Mouse (Mus musculus): ENCODE results near the gene Myb.

Gene Myb

GRCm38 (mm10) chr10:21160537-21161358, at the start of gene Myb:
Gene Myb, minus strand, starts transcription at chr10:21160984.
- peak; percentile 38 for DNase-seq

DNA sequence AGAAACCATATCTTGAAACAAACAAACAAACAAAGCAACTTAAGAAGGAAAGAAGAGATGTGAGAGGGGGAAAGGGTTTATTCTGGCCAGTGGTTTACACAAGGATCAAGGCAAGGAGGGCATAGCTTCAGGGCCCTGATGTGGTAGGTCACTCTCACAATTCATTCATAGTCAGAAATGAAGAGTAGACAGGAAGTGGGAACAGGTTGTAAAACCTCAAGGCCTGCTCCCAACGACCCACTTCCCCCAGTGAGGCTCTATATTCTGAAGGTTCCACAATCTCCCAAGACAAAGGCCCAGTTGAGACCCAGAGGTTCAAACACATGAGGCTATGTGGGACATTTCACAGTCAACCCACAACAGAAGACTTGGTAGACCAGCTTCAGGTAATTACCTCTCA, 46.6 kb upstream of the Myb start:
- no peak for DNase-seq

DNA sequence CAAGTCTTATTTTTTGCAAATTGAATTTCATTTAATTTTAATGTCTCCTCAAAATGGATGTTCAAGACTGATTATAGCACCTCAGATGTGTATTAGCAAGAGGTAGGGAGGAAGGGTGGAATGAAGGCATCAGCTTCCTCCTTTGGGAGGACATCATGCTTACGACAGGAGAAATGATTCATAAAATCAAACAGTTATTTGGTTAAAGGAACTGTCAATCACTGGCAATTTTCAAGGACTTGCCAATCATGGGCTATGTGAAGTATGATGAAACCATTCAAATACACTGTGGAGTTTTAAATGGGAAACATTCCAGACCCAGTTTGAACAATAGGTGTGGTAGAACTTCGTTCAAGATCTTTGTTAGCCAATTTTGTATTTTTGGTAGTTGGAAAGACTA, 45.4 kb upstream of the Myb start:
- DNase-seq: no peak

DNA sequence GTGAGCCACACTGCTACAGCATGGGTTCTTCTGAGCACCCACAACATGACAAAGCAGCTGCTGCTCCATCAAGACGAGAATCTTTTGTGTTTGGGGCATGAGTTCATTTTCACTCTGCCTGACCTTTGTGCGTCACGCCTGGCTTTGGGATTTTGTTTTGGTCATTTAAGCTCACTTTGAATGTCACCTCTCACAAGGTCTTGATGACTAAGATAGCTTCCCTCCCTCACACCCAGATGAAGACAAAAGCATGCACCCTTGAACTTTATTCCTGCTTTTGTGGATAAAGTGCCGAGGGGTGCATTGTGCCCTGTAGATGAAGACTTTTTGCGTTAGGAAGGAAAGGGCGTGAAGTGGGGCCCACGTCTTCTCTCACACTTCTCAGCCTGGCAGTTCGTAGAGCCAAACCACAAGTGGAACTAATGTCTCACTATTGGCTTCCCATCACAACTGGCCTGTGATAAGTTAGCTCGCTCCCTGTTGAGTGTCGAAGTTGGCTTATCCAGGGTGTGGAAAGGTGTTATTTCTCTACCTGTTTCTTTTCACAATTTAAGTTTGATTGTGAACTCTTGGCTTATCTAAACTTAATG, 43.8 kb upstream of the Myb start:
- no peak for DNase-seq

GRCm38 (mm10) chr10:21203886-21204285, 43.1 kb upstream of the Myb start:
- DNase-seq: no peak

DNA sequence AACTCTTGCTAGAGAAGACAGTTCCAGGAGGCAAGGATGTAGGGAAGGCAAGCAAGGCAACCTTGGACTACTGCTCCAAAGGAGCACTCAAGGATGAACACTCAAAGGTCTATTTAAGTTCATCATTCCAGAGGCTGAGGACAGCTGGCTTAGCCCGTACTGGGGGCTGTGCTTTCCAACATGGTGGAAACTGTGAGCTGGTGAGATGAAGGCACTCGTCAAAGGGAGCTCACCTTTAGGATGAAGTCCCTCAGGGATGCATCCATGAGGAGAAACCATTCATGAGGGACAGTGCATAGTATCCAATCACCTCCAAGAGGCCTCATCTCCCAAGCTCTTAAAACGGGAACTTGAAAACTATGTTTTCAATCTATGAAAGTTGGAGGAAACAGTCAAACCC, 42.7 kb upstream of the Myb start:
- no peak for DNase-seq

GRCm38 (mm10) chr10:21200761-21201160, 40.0 kb upstream of the Myb start:
- no peak for DNase-seq

- DNase-seq: no peak
Observed at GRCm38 (mm10) chr10:21200322-21200721, 39.5 kb upstream of the Myb start.

DNA sequence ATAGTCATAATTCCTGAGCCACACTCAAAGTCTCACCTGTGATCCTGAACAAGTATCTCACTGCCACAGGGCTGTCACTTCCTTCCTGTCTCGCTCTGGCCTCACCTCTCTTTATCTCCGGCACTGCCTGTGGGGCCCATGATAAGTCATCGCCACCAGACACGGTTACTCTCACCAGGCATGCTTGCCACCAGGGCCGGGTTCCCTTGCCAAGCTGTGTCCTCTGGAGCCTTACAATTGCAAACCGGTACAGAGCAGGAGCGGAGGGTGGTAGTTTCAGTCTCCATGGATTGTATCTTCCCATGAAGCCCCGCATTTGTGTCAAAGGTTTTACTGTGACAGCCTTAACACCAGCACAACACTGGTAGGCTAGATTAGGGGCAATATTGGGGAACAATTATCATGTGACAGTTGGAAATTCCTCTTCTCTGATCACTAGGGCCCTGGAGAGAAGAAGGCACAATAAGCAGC, 35.9 kb upstream of the Myb start:
- no peak for DNase-seq

DNA sequence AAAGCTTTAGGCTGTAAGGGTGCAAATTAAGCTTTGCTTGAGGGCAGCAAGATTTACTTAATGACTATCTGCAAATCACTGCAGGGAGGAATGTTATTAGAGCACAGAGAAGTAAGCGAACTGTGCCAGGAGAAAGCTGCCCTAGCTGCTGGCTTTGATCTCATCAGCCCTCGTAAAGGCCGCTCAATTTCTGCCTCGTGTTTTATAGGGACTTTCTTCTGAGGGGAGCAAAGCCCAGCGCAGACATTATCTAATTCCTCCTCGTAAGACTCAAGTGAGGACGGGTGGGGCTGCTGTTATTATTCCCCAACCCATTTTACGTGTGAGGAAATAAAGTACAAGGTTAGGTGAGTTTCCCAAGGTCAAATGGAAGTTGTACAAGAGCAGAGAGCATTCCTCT, 34.8 kb upstream of the Myb start:
- DNase-seq: no peak

DNA sequence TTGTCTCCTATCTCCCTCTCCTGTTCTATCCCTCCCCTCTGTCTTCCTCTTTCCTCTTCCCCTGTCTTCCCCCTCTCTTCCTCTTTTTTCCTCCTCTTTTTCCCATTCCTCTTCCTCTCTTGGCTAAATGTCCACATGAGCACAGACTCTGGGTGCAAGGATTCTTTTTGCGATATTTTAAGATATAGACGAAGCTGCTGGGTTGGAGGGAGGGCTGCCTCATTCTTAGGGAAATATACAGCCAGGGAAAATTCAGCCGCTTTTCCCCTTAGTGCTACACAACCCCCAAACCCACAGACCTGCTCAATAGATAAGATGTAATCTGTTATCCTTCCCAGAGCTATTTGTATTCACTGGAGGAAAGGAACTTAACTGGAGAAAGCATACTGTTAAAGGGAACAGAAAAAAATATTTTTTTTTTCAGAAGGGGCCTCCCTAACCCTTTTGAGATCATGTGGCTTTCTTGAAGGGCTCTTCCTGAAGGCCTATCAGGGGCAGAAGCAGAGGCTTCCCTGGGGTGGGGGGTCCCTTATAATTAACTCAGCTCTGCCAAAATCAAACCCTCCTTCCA, 33.2 kb upstream of the Myb start:
- DNase-seq: no peak

DNA sequence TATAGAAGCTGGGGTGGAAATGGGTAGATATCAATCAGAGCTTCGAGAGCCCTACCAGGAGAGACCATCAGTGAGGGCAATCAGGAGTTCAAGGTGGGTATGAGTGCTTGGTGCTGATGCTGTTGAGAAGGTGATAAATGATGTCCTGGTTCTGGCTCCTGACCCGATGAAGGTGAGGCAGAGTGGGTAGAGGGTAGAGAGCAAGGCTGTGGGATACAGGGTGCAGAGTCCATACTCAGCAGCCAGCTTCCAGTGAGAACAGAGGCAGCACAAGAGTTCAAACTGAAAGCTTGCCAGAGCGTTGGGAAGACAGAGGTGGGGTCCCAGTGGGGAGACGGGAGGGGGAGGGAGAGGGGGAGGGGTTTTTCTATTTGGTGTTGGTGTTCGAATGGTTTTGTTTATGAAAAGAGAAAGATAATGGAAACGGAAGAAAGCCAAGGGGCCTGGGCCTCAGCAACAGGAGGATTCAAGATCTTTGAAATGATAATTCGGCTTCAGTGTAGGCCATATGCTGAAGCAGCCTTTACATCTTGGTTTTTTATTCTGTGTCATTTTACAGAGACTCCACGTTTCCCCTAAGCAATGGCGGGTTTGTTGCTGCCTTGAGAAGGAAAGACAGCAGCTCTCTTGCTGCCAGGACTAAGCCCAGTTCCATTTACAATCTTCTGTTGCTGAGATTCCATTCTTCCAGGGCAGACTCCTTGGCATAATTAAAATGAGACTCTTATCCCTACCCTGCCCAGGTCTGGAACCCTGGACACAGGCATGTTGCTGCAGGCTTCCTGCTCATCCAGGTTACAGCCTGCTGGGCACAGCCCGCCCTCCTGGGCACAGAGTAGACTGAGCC, 32.5 kb upstream of the Myb start:
- no peak for DNase-seq

GRCm38 (mm10) chr10:21192436-21192835, 31.7 kb upstream of the Myb start:
- DNase-seq: no peak

GRCm38 (mm10) chr10:21189756-21190397, 29.1 kb upstream of the Myb start:
- DNase-seq: no peak

GRCm38 (mm10) chr10:21189275-21189601, 28.5 kb upstream of the Myb start:
- no peak for DNase-seq

GRCm38 (mm10) chr10:21188564-21189274, 27.9 kb upstream of the Myb start:
- peak; percentile 22 for DNase-seq

DNA sequence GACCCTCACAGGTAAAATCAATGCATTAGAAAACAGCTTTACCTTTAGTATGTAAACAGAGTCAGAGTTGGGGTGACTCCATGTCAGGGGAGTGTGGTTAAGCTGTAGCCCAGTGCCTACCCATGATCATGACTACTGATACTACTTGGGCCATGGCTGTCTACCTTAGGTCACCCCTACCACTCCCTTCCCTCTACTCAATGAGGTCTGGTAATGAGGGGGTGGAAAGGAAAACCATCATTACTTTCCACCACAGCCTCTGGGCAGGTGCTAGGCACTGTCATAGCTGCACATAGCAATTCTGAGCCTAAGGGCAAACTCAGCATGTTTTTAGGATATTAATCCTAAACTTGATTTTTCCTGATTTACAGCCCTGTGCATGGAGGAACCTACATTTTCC, 27.1 kb upstream of the Myb start:
- DNase-seq: no peak

DNA sequence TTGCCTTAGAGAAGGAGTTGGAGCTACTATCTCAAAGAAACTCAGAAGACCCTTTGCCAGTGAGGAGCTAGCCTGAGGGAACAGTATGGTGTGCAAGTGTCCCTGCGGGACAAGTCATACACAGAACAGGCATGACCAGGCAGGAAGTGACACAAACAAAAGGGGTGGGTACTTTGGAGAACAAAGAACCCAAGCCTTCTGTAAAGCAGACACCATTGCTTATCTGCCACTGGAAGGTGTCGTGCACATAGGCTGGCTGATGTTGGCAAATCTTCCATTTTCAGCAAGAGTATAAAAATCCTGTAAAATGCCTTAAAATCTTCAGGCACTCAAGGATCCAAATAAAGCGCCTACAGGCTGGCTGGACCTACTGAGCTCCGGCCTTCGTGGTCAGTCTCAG, 25.9 kb upstream of the Myb start:
- DNase-seq: no peak

DNA sequence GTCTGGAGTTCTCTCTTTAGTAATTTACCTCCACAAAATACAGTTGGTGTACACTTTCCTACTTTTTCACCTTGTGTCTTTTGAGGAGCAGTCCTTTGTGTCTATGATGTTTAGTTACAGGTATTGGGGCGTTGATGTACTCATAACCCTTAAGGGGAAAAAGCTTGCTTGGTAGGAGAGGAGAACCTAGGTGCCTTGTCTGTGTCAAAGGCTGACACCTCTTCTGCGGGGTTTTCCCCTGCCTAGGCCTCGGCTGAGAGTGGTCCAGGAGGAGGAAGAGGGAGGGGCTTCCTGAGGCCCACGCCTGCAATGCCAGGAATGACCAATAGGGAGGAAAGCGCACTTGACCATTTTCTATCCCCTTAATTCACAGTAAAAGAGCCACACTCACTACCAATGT, 17.9 kb upstream of the Myb start:
- no peak for DNase-seq

- no peak for DNase-seq
Observed at GRCm38 (mm10) chr10:21178281-21178680, 17.5 kb upstream of the Myb start.

GRCm38 (mm10) chr10:21172650-21173200, 11.9 kb upstream of the Myb start:
- no peak for DNase-seq

- DNase-seq: no peak
Observed at GRCm38 (mm10) chr10:21168466-21168865, 7.7 kb upstream of the Myb start.
